Mouse (Mus musculus): ENCODE results near the gene Pcdh7.
"Not testable (repeated sequence)": the region's sequence is repeated elsewhere in the genome, so short reads cannot be mapped to it uniquely, and the experiment has no call there.

The Pcdh7 gene

GRCm38 (mm10) chr5:57717906-57718875 lies at the start of gene Pcdh7:
Gene Pcdh7, plus strand, starts transcription at chr5:57717967.
- DNase-seq (ENCODE audit: extremely low spot score, low spot score), result peak; percentile 73

DNA sequence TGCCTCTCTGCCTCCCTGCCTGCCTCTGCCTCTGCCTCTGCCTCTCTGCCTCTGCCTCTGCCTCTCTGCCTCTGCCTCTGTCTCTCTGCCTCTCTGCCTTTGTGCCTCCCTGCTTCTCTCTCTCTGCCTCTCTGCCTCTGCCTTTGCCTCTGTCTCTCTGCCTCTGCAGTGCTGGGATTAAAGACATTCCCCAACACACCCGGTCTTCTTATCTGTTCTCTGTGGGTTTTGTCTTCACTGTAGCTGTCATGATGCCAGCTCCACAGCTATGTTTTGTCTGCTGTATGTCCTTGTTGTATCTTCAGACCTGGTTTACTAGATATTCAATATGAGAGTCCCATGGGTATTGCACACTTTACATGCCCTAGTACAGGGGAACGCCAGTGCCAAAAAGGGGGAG lies 40.8 kb upstream of the Pcdh7 start:
- DNase-seq (ENCODE audit: extremely low spot score, low spot score), result not testable (repeated sequence)

DNA sequence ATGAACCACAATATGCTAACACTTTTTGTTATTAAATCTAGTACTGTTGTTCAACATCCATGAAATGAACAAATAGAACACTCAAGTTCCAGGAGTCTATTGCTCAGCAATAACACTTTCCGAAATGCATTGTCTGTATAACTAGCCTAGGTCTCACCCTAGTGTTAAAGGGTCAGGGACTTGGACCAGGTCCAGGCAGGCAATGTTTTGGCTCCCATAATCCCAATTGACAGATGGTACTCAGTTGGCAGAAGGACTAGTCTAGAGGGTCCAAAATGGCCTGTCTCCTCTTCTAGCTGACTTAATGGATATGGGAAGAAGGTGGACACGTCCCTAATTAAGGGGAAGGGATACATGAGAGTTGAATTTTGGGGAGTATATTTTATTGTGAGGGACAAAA lies 9.4 kb upstream of the Pcdh7 start:
- DNase-seq (ENCODE audit: extremely low spot score, low spot score), result no peak

DNA sequence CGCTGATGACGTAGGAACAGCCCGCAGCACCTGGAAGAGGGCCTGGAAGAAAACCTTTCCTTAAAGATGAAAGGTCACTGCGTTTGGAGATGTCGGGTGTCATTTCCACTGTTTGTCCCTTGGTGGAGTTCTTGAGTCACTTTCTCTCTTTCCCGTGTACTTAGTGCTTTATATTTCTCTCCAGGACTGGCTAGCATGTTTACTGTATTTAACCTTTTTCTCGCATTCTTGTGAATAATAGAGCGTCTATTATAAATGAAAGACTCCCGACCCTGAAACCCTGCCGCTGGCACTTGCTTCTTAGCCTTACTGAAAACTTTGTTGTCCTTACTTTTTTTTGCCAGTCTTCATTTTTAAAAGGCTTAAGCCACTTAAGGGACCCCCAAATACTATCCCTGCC lies 3.8 kb upstream of the Pcdh7 start:
- peak; percentile 20 for DNase-seq (ENCODE audit: extremely low spot score, low spot score)

DNA sequence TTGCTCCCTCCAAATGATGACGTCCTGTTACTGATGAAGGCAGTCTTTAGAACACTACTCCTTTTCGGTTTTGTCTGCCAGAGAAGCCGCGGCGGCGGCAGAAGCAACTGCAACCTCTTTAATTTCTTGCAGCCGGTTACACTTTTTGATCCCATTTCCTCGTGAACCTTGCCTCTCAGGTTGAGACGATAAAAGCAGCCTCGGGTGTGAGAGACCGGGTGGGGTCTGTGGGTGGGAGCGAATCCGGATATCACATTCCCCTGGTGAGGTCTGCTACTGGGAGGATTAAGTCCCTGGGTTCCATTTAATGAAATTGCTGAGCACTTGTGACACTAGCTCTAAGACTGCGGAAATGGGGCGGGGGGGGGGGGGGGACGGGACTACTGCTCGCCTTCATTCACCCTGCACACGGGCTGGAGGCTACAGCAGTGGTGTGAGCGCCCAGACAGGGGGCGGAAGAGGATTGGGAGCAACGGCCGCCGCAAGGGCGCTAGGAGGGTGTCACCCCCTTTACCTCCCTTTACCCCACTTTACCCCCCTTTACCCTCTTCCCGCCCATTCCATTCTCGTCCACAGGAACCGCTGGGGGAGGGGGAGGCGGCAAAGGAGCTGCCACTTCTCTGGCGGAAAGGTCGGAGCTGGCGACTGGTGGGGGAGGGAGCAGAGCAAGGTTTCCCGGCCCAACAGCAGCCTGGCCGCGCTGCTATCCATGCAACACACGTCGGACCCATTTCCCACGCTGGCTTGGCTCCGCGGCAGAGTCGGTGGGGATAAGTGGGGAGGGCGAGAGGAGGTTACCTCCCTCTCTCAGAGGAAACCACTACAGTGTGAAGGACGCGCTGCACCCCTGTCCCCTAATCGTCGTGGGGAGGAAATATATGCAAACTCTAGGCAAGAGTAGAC lies 2.9 kb upstream of the Pcdh7 start:
- DNase-seq (ENCODE audit: extremely low spot score, low spot score), result peak; percentile 81

- peak; percentile 81 for DNase-seq (ENCODE audit: extremely low spot score, low spot score)
Observed at GRCm38 (mm10) chr5:57715524-57716400, 2.0 kb upstream of the Pcdh7 start.

- DNase-seq (ENCODE audit: extremely low spot score, low spot score), result peak; percentile 60
Observed at GRCm38 (mm10) chr5:57716421-57717237, 1.1 kb upstream of the Pcdh7 start.

DNA sequence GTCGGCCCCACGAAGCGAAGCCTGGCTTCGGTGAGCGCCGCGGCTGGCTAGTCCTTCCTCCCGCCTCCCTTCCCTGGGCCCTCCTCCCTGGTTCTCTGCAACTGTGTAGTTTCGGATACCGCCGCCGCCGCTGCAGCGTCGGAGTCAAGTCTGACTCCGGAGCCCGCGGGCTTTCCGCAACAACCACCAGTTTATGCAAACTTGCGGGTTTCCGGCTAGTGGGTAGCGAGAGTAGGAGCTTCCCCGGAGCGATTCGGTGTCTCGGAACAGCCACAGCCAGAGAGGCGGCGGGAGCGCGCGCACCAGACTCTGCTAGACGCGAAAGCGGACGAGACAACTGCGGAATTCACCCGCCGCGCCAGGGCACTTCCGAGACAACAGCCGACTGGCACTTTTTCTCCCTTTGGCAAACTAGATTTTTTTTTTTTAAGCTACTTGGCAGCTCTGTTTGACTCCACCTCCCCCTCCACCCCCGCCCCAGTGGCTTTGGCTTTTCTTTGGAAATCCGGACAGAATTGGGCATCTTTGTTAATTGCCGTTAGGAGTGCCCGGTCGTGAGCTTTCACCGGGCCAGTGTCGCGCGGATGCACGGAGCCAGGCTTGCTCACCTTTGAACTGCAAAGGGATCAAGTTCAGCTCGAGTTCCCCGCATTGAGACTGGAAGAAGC lies 395 bp upstream of the Pcdh7 start:
- peak; percentile 80 for DNase-seq (ENCODE audit: extremely low spot score, low spot score)

- DNase-seq (ENCODE audit: extremely low spot score, low spot score), result peak; percentile 74
Observed at GRCm38 (mm10) chr5:57718876-57719593, 1.3 kb downstream of the Pcdh7 start.

DNA sequence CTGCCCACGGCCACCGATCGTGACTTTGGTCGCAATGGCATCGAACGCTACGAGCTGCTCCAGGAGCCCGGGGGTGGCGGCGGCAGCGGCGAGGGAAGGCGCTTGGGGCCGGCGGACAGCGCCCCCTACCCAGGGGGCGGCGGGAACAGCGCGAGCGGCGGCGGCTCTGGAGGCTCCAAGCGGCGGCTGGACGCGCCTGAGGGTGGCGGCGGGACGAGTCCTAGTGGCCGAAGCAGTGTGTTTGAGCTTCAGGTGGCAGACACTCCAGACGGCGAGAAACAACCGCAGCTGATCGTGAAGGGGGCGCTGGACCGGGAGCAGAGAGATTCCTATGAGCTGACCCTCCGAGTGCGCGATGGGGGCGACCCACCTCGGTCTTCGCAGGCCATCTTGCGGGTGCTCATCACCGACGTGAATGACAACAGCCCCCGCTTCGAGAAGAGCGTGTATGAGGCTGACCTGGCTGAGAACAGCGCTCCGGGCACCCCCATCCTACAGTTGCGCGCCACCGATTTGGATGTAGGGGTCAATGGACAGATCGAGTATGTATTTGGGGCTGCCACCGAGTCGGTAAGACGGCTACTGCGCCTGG lies 1.9 kb downstream of the Pcdh7 start:
- DNase-seq (ENCODE audit: extremely low spot score, low spot score), result no peak

GRCm38 (mm10) chr5:57720206-57720880 lies 2.6 kb downstream of the Pcdh7 start:
- DNase-seq (ENCODE audit: extremely low spot score, low spot score), result peak; percentile 24

DNA sequence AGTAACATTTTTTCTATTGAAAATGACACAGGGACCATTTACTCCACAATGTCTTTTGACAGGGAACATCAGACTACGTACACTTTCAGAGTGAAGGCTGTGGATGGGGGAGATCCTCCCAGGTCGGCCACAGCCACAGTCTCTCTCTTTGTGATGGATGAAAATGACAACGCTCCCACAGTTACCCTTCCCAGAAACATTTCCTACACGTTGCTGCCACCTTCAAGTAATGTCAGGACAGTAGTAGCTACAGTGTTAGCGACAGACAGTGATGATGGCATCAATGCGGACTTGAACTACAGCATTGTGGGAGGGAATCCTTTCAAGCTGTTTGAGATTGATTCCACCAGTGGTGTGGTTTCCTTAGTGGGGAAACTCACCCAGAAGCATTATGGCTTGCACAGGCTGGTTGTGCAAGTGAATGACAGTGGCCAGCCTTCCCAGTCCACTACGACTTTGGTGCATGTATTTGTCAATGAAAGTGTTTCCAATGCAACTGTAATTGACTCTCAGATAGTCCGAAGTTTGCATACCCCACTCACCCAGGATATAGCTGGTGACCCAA lies 3.5 kb downstream of the Pcdh7 start:
- no peak for DNase-seq (ENCODE audit: extremely low spot score, low spot score)

DNA sequence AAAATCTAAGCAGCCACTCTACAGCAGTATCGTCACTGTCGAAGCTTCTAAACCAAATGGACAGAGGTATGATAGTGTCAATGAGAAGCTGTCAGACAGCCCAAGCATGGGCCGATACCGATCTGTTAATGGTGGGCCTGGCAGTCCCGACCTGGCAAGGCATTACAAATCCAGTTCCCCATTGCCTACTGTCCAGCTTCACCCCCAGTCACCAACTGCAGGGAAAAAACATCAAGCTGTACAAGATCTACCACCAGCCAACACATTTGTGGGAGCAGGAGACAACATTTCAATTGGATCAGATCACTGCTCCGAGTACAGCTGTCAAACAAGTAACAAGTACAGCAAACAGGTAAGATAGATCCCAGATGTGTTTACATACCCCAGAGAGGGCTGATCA lies 4.2 kb downstream of the Pcdh7 start:
- no peak for DNase-seq (ENCODE audit: extremely low spot score, low spot score)

DNA sequence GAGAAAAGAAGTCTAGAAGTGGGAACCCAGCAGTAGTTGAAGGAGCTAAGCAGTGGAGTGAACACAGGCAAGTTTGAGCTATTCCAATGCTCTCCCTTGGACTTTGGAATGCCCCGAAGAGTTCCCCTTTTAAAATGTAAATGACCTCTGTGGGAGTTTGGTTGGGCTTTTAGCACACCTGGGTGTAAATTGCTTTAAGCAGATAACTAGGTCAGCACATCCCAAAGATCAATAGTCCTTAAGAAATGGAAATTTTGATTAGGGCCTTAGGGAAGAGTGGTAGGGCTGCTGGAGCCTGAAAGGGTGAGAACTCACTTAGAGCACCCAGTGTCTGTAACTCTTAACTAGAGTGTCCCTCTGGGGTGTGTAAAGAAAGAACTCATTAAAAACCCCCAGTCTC lies 15.7 kb downstream of the Pcdh7 start:
- DNase-seq (ENCODE audit: extremely low spot score, low spot score), result no peak

- no peak for DNase-seq (ENCODE audit: extremely low spot score, low spot score)
Observed at GRCm38 (mm10) chr5:57735723-57736122, 18.0 kb downstream of the Pcdh7 start.

- DNase-seq (ENCODE audit: extremely low spot score, low spot score), result no peak
Observed at GRCm38 (mm10) chr5:57742924-57743323, 25.2 kb downstream of the Pcdh7 start.

GRCm38 (mm10) chr5:57743956-57744661 lies 26.3 kb downstream of the Pcdh7 start:
- no peak for DNase-seq (ENCODE audit: extremely low spot score, low spot score)

Data from neural tube, embryonic 10.5 days (tissue).